Mouse (Mus musculus): ENCODE results near the gene Rab13. TPM values are rescaled to one million over a fixed set of nuclear protein-coding genes. Genes with fewer than 3 reads are reported as not detected.

Rab13 gene
- total RNA-seq, 2 experiments from 2014 or later: 21.1 to 30.8 TPM

- DNase-seq (ENCODE audit: low spot score in 2 of 2): no peak
Observed at GRCm38 (mm10) chr3:90256731-90257530, 43.4 kb downstream of the Rab13 start.

GRCm38 (mm10) chr3:90258521-90258920 is 45.0 kb downstream of the Rab13 start:
- no peak for DNase-seq (ENCODE audit: low spot score in 2 of 2)

- DNase-seq (ENCODE audit: low spot score in 2 of 2): no peak
Observed at GRCm38 (mm10) chr3:90263121-90263771, 49.8 kb downstream of the Rab13 start.

GRCm38 (mm10) chr3:90264687-90265033 is 51.2 kb downstream of the Rab13 start:
- no peak for DNase-seq (ENCODE audit: low spot score in 2 of 2)

DNA sequence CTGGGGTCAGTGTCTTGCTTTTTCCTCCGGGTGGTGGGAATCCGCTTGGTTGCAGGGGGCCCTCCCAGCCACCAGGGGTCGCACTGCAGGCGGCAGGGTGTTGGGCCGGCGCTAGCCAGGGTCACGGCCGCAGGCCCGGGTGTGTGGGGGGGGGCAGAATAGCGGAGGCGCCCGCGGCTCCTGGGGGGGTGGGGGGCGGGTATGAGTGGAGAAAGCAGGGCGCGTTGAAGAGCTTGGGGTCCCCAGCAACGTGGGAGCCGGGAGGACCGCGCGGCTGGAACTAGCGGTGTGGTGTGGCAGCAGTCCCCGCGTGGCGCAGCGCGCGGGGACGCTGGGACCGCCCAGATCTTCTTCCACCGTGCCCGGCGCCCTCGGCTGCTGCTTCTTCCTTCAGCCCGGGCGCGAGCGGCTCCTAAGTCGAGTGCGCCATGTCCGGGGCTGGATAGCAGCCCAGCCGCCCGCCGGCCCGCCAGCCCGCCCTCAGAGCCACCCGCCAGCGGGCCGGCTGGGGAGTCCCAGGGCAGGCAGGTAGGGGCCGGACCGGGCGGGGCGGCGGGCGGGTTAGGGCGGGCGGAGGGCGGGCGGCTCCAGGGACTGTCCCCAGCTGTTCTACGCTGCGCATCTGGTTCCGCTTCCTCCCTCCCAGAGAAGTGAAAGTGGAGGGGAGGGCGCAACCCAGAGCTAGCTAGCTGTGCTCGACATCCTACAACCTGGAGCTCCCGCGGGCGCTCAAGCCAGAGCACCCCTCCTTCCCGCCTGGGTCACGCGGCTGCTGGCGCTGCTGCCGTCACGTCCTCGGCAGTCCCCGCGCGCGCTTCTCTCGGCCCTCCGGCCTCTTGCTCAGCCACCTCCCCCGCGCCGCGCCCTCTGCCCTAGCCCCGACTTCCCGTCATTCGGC is 51.8 kb downstream of the Rab13 start, which contains the start of gene Dennd4b:
Dennd4b (plus strand) TSS at position 152 of the 898 bp plus-strand sequence.
- peak; percentile 95 for DNase-seq (ENCODE audit: low spot score in 2 of 2)

DNA sequence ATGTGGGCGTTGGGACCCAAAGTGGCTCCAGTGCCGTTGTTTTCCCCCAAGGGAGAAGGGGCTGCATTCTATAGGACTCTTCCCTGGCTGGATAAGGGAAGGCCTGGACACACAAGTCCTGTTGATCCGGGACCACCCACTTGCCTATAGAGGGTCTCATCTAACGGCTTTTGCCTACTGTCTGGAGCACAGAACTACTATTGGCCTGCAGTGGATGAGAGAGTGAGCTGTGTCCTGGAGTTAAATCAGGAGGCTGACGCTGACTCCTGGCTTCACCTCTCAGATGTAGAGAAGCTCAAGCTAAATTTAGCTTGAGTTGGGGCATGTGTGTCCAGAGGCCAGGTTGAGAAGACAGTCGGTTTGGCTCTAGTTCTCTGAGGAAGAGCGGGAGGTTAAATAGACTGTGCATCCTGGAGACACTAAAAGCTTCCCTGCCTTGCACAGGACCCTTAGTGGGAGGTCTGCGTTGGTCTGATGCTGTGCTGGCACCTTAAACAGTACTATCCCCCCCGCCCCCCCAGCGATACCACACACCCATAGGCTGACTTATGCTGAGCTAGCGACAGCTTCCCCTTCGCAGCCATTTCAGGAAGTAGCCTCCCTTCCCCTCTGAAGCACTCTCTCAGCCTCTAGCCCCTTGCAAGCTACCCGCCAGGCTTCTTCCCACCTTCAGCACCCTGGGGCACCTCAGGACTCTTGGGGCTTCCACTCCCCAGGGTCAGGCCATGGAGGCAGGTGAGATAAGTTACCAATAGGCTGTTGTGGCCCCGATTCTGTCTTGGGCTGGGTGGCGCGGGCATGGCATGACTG is 52.6 kb downstream of the Rab13 start:
- DNase-seq (ENCODE audit: low spot score in 2 of 2): no peak

GRCm38 (mm10) chr3:90266901-90267775 is 53.6 kb downstream of the Rab13 start:
- DNase-seq (ENCODE audit: low spot score in 2 of 2): no peak

- no peak for DNase-seq (ENCODE audit: low spot score in 2 of 2)
Observed at GRCm38 (mm10) chr3:90268190-90268589, 54.7 kb downstream of the Rab13 start.

GRCm38 (mm10) chr3:90268971-90269370 is 55.5 kb downstream of the Rab13 start:
- DNase-seq (ENCODE audit: low spot score in 2 of 2): no peak

DNA sequence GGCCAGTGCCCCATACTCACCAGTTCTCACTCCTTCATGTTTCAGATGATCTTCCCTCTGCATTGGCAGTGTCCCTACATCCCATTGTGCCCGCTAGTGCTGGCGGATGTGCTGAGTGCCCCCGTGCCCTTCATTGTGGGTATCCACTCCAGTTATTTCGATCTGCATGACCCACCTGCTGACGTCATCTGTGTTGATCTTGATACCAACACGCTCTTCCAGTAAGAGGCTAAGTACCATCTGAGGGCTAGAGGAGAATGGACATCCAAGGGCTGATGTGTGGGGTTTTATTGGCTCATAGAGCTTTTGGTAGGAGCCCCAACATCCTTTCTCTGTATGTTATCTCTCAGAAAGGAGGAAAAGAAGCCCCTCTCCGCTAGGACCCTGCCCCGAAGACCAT is 57.3 kb downstream of the Rab13 start:
- no peak for DNase-seq (ENCODE audit: low spot score in 2 of 2)

DNA sequence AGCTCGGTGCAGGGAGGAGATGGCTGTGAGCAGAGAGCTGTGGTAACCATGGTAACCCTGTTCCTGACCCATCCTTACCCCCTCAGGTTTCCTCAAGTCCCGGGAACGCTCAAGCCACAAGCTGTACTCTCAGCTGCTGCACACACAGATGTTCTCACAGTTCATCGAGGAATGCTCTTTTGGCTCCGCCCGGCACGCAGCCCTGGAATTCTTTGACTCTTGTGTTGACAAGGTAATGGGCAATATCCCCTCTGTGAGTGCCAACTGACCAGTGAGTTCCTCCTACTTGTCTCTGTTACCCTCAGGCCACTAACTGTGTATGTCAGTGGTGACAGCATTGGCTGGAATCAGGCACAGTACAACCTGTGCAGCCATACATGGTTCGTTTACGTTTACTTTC is 58.7 kb downstream of the Rab13 start:
- DNase-seq (ENCODE audit: low spot score in 2 of 2): no peak

- no peak for DNase-seq (ENCODE audit: low spot score in 2 of 2)
Observed at GRCm38 (mm10) chr3:90273855-90274254, 60.4 kb downstream of the Rab13 start.

DNA sequence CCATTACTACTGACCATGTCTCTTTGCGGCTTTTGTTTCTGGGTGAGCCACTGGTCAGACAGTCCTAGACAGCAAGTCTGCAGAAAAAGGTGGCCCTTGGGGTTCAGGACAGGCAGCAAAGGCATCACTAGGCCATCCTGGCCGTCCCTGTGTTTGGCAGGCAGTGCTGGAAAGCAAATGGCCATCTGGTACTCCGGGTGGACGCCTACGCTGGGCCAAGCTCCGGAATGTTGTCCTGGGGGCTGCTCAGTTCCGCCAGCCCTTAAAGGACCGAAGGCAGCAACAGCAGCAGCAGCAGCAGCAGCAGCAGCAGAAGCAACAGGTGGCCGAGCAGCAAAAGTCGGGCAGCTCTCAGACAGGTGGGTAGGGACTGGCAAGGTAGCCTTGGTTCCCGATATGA is 61.8 kb downstream of the Rab13 start:
- DNase-seq (ENCODE audit: low spot score in 2 of 2): no peak

Small RNA genes lying within 50 kb of the gene (microRNA-seq; reads per million reads assigned to microRNA genes)
- gene Mir7012 (ENCODE audit: borderline number of aligned reads in 2 of 2): 0 to 0.61 reads per million in 2 experiments

Other genes starting within 250 kb of the Rab13 start
- gene Hax1, start 214.9 kb upstream of the Rab13 start, total RNA-seq (2021): 100 to 1,000 TPM; 150 to 153 TPM
- 10 to 100 TPM; 88.2 to 89.0 TPM for gene 4933434E20Rik, start 162.1 kb upstream of the Rab13 start, total RNA-seq (2021)
- 100 to 1,000 TPM; 142 to 156 TPM for gene Ubap2l, start 161.1 kb upstream of the Rab13 start, total RNA-seq (2021)
- 100 to 1,000 TPM; 169 to 191 TPM for gene Tpm3, start 141.0 kb upstream of the Rab13 start, total RNA-seq (2021)
- gene Nup210l, start 109.6 kb upstream of the Rab13 start, total RNA-seq (2021): under 1 TPM; 0.48 to 0.53 TPM
- gene Rps27, start within 50 bp of the Rab13 start, total RNA-seq (2021): 1,000 to 10,000 TPM; 2,116 to 2,128 TPM
- gene Jtb, start 17.9 kb downstream of the Rab13 start, total RNA-seq (2021): 10 to 100 TPM; 66.2 to 72.2 TPM
- under 1 TPM; 0.36 to 0.38 TPM for gene Creb3l4, start 29.8 kb downstream of the Rab13 start, total RNA-seq (2021)
- 100 to 1,000 TPM; 115 to 116 TPM for gene Slc39a1, start 34.5 kb downstream of the Rab13 start, total RNA-seq (2021)
- gene Crtc2, start 40.5 kb downstream of the Rab13 start, total RNA-seq (2021): 10 to 100 TPM; 48.5 to 51.0 TPM
- gene Dennd4b, start 51.5 kb downstream of the Rab13 start, total RNA-seq (2021): 1 to 10 TPM; 8.6 to 9.1 TPM
- gene Gatad2b, start 79.5 kb downstream of the Rab13 start, total RNA-seq (2021): 10 to 100 TPM; 50.0 to 64.5 TPM
- 100 to 1,000 TPM; 102 to 110 TPM for gene Slc27a3, start 176.2 kb downstream of the Rab13 start, total RNA-seq (2021)
- gene Ints3, start 219.9 kb downstream of the Rab13 start, total RNA-seq (2021): 10 to 100 TPM; 71.1 to 98.9 TPM

Data from adrenal gland, adult 18-20 months (tissue).